Mouse (Mus musculus): ENCODE results near the gene Fam199x. TPM values are rescaled to one million over a fixed set of nuclear protein-coding genes. Genes with fewer than 3 reads are reported as not detected.

Gene Fam199x
- 2.0 and 2.6 TPM in 2 replicates for polyA plus RNA-seq (2021; fragmentation: Nextera tagmentation)
- long read RNA-seq, experiment 1, full-length matches to known transcripts = 6 of 13 reads
- long read RNA-seq, experiment 1, partial matches to known transcripts = 2 of 13 reads
- long read RNA-seq, experiment 1, other reads (novel, unspliced or antisense) = 5 of 13 reads
- long read RNA-seq, experiment 2, full-length matches to known transcripts = 44 of 50 reads
- long read RNA-seq, experiment 2, partial matches to known transcripts = 1 of 50 reads
- long read RNA-seq, experiment 2, other reads (novel, unspliced or antisense) = 5 of 50 reads

DNA sequence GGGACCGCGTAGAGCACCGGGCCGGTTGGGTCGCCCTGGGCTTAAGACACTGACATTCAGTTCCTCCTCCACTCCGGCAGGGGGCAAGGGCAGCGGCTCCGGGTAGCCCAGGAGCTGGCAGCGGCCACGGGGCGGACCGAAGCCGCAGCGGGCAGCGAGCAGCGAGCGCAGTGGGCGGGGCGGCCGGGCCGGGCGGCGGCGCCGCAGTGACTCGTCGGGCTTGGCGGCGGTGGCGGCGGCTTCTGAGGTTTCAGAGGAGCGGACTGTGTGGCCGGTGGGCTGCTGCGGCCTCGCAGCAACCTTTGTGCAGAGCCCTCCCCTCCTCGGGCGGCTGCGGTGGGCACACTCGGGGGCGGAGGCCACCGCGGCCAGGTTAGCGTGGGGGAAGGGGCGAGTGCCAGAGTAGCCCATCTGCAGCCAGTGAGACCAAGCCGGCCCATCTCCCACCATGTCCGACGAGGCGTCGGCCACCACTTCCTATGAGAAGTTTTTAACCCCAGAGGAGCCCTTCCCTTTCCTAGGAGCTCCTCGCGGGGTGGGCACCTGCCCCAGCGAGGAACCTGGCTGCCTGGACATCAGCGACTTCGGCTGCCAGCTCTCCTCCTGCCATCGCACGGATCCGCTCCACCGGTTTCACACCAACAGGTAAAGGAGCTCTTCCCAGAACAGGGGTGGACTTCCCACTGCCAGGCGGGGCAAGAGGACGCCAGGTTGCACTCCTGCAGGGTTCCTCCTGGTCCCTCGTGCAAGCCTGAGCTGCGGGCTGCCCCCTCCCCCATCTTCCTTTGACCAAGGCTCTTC lies at the start of gene Fam199x:
TSS of gene Fam199x (plus strand) at position 170 of the 801 bp plus-strand sequence.

DNA sequence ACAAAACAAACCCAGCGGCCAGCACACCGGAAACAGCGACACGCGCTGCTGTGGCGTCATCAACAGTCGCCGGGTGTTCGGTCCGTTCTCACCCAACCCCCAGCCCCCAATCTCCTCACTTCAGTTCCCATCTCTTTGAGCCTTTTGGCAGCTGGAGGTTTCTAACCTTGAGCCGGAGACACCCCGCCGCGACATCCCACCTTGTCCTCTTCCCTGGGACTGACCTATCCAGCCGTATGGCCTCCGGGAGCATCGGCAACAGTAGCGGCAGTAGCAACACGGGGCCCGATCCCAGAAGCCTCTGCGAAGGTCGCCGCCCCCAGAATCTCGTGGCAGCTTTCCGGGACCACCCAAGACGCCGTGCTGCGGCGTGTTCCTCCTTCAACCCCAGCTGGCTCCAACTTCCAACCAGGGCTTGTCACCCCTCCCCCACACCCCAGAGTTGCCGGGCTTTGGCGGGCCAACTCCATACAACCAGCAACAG lies 11.4 kb upstream of the Fam199x start, which contains the start of gene Slc25a53:
TSS of gene Slc25a53 (minus strand) at position 303 of the 484 bp plus-strand sequence.

GRCm38 (mm10) chrX:137121718-137122117 lies 72.3 kb downstream of the Fam199x start, which contains the start of gene Esx1:
Esx1 (minus strand) TSS chrX:137122083.

Other genes starting within 250 kb of the Fam199x start
- 1,040 and 1,122 TPM in 2 replicates for gene Plp1, start 226.9 kb upstream of the Fam199x start, polyA plus RNA-seq (2021; fragmentation: Nextera tagmentation)
- 9.2 and 10.7 TPM in 2 replicates for gene Rab9b, start 180.8 kb upstream of the Fam199x start, polyA plus RNA-seq (2021; fragmentation: Nextera tagmentation)
- not detected in 2 replicates for gene H2bfm, start 122.3 kb upstream of the Fam199x start, polyA plus RNA-seq (2021; fragmentation: Nextera tagmentation)
- gene Tmsb15b2, start 74.1 kb upstream of the Fam199x start, polyA plus RNA-seq (2021; fragmentation: Nextera tagmentation) = 31.9 and 33.3 TPM in 2 replicates
- gene Tmsb15l, start 72.7 kb upstream of the Fam199x start, polyA plus RNA-seq (2021; fragmentation: Nextera tagmentation) = 8.0 and 13.4 TPM in 2 replicates
- 17.9 and 18.6 TPM in 2 replicates for gene Tmsb15b1, start 72.7 kb upstream of the Fam199x start, polyA plus RNA-seq (2021; fragmentation: Nextera tagmentation)
- gene Zcchc18, start 56.4 kb upstream of the Fam199x start, polyA plus RNA-seq (2021; fragmentation: Nextera tagmentation) = 257 and 296 TPM in 2 replicates
- gene Slc25a53, start 11.3 kb upstream of the Fam199x start, polyA plus RNA-seq (2021; fragmentation: Nextera tagmentation) = 7.5 and 9.1 TPM in 2 replicates
- not detected in 2 replicates for gene Esx1, start 72.5 kb downstream of the Fam199x start, polyA plus RNA-seq (2021; fragmentation: Nextera tagmentation)